Mouse (Mus musculus) embryonic facial prominence, embryonic 12.5 days (tissue): Measurements from ENCODE around the gene Mars2. TPM values are rescaled to one million over a fixed set of nuclear protein-coding genes. Genes with fewer than 3 reads are reported as not detected.
A peak's percentile ranks its signal among the peaks of the same experiment; 100 is the strongest.

Experiments used
- ATAC-seq: fragments of 200-750 bp; cut with Nextera tagmentation; 2 replicates; pipeline ENCODE4 v1.8.0; 2017; ENCODE audit not compliant: insufficient number of reproducible peaks, insufficient read depth, low FRiP score, low TSS enrichment
- H3K27ac ChIP-seq: fragments of 300-500 bp; sonication (generic); 2 replicates; pipeline ENCODE4 v1.5.1; 2016; ENCODE audit warnings: mild to moderate bottlenecking
- H3K27me3 ChIP-seq: fragments of 300-500 bp; sonication (generic); 2 replicates; pipeline ENCODE4 v1.6.1; 2016; ENCODE audit warnings: mild to moderate bottlenecking, moderate library complexity
- H3K36me3 ChIP-seq: fragments of 300-500 bp; sonication (generic); 2 replicates; pipeline ENCODE4 v1.6.1; 2016; ENCODE audit warnings: mild to moderate bottlenecking
- H3K4me1 ChIP-seq: fragments of 300-500 bp; sonication (generic); 2 replicates; pipeline ENCODE4 v1.6.1; 2016
- H3K4me2 ChIP-seq: fragments of 300-500 bp; sonication (generic); replicated peaks from 2 replicates; pipeline ENCODE4 v1.6.1; 2016; ENCODE audit warnings: mild to moderate bottlenecking, moderate library complexity
- H3K4me3 ChIP-seq: fragments of 300-500 bp; sonication (generic); 2 replicates; pipeline ENCODE4 v1.5.1; 2016; ENCODE audit warnings: mild to moderate bottlenecking
- H3K9ac ChIP-seq: fragments of 300-500 bp; sonication (generic); 2 replicates; pipeline ENCODE4 v1.6.1; 2016; ENCODE audit warnings: mild to moderate bottlenecking, moderate library complexity
- H3K9me3 ChIP-seq: fragments of 300-500 bp; sonication (generic); 2 replicates; pipeline ENCODE4 v1.6.1; 2016; ENCODE audit warnings: mild to moderate bottlenecking, moderate library complexity
- WGBS: fragments of 180-500 bp; shearing (Covaris S2); methylation state at CpG from one replicate; pipeline ENCODE4 v1.1.7; 2016; 5-methylcytosine and 5-hydroxymethylcytosine counted together
- polyA plus RNA-seq: library from polyadenylated mRNA; unstranded; fragments of >200 nt; fragmentation: Nextera tagmentation; extraction: Ambion mirVana; gene quantifications from 2 replicates; pipeline ENCODE4 v1.2.1, GENCODE M21; 2016

The Mars2 gene
- polyA plus RNA-seq: 2.8 and 3.1 TPM in 2 replicates

DNA sequence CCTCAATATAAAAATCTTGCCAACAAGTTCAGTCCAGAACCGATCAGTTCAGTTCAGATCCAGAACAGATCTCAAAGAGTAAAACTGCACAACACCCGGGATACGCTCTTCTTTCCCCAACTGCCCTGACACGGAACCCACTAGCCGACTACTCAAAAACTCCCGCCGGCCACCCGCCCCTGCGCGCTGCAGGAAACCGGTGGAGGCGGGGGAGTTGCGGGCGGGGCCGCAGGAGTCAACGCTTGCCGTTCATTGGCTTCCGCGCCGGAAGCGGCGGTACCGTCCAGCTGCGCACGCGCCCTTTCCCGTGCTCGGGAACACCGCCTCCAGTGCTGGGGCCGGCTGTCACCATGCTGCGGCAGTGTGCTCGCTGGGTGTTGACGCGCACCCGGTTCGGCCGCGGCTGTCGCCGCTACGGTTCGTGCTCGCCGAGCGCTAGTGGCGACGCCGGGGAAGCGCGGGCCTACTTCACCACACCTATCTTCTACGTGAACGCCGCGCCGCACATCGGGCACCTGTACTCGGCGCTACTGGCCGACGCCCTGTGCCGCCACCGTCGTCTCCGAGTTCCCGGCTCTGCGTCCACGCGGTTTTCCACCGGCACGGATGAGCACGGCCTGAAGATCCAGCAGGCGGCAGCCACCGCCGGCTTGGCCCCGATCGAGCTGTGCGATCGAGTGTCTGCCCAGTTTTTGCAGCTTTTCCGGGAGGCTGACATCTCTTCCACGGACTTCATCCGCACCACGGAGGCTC, at the start of gene Mars2:
TSS of gene Mars2 (plus strand) at position 288 of the 753 bp plus-strand sequence.
- peak within 1 kb of the TSS; percentile 80 for H3K4me3 ChIP-seq
- peak within 1 kb of the TSS; percentile 76 for H3K9ac ChIP-seq
- no peak within 1 kb of the TSS for H3K27ac ChIP-seq
- no peaks in the 10 kb centered on the region for H3K36me3 ChIP-seq
- H3K27me3 ChIP-seq: no peaks in the 10 kb centered on the region
- H3K4me2 ChIP-seq: peak within 1 kb of the TSS; percentile 79
- no peaks in the 10 kb centered on the region for H3K9me3 ChIP-seq
- peaks cover 19% of the 10 kb centered on the region for H3K4me1 ChIP-seq
- peak; percentile 98 for ATAC-seq
- WGBS: under 1% methylated on average over 82 of the region's 82 CpGs

DNA sequence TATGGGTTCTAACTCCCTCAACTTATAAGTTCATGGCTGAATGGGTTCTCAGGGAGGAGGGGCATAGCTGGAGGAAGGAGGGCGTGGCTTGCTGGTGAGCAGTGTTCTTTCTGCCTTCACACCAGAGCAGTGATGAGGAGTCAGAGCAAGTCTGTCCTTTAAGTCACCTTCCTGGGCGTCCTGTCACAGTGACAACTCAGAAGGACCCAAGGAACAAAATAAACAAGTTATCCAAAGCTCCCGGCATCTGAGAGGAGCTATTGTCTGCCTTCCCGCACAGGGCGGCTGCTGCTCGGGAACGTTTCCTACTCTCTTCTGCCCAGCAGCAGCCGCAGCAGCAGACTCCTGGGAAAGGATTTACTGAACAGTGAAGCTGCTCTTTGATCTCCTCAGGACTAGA, 45.0 kb upstream of the Mars2 start:
- Histone ChIP-seq H3K4me3 (peak overlapping the region; percentile 22), H3K9ac (0 out of 2 replicates have a peak overlapping the region, but pooled peaks have one; percentile 10), H3K27ac (peak overlapping the region; percentile 30; the same call in 1 of the 2 replicates), H3K4me2 (peak overlapping the region; percentile 38), H3K9me3 (no peaks in the 10 kb centered on the region), H3K4me1 (peaks cover 18% of the 10 kb centered on the region; the same call in 1 of the 2 replicates), H3K36me3 (peaks cover 5% of the 10 kb centered on the region; the same call in 1 of the 2 replicates), H3K27me3 (no peaks in the 10 kb centered on the region)
- WGBS: 16% methylated on average over 8 of the region's 8 CpGs
- ATAC-seq: no peak

GRCm38 (mm10) chr1:55192824-55193223, 44.2 kb upstream of the Mars2 start:
- Histone ChIP-seq H3K36me3 (peaks cover 5% of the 10 kb centered on the region; the same call in 1 of the 2 replicates), H3K27ac (peak overlapping the region; percentile 78), H3K27me3 (no peaks in the 10 kb centered on the region), H3K4me2 (no peak overlapping the region), H3K4me3 (no peak overlapping the region), H3K9ac (no peak overlapping the region), H3K9me3 (no peaks in the 10 kb centered on the region), H3K4me1 (peaks cover 18% of the 10 kb centered on the region; the same call in 1 of the 2 replicates)
- 45% methylated on average over 3 of the region's 3 CpGs for WGBS
- no peak for ATAC-seq

DNA sequence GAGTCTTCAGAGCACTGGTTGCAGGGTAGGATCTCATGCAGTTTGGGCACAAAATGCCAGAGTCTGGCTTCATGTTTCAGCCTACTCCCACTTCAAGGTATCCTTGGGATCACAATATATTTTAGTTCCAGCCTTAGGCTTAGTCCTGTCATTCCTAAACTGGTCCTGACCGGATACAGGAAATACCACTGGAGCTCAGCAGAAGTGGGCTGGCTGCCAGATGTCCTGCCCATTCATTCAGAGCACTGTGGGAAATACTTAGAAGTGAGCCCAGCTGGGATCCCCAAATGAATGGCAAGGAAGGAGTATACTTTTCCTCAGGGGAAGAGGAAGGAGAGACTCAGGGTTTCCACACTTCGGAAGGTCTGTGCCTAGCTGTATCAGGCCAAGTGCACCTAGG, 43.7 kb upstream of the Mars2 start:
- peaks cover 18% of the 10 kb centered on the region; the same call in 1 of the 2 replicates for H3K4me1 ChIP-seq
- H3K27me3 ChIP-seq: no peaks in the 10 kb centered on the region
- no peaks in the 10 kb centered on the region for H3K9me3 ChIP-seq
- 17% methylated on average over 2 of the region's 2 CpGs for WGBS
- H3K4me3 ChIP-seq: no peak overlapping the region
- H3K4me2 ChIP-seq: no peak overlapping the region
- H3K27ac ChIP-seq: peak overlapping the region; percentile 78
- ATAC-seq: peak; percentile 72; the same call in 1 of the 2 replicates
- no peak overlapping the region for H3K9ac ChIP-seq
- peaks cover 5% of the 10 kb centered on the region; the same call in 1 of the 2 replicates for H3K36me3 ChIP-seq

- no peak overlapping the region for H3K4me2 ChIP-seq
- H3K4me1 ChIP-seq: peaks cover 22% of the 10 kb centered on the region; the same call in 1 of the 2 replicates
Observed at GRCm38 (mm10) chr1:55194064-55194915, 42.7 kb upstream of the Mars2 start.

GRCm38 (mm10) chr1:55195021-55195420, 42.0 kb upstream of the Mars2 start:
- peaks cover 22% of the 10 kb centered on the region; the same call in 1 of the 2 replicates for H3K4me1 ChIP-seq
- no peak overlapping the region for H3K9ac ChIP-seq
- 61% methylated on average over 4 of the region's 4 CpGs for WGBS
- ATAC-seq: no peak
- H3K9me3 ChIP-seq: no peaks in the 10 kb centered on the region
- no peak overlapping the region for H3K4me2 ChIP-seq
- H3K36me3 ChIP-seq: peaks cover 5% of the 10 kb centered on the region; the same call in 1 of the 2 replicates
- no peak overlapping the region for H3K27ac ChIP-seq
- no peaks in the 10 kb centered on the region for H3K27me3 ChIP-seq
- H3K4me3 ChIP-seq: no peak overlapping the region

More at GRCm38 (mm10) chr1:55194064-55194915, 42.7 kb upstream of the Mars2 start:
- Histone ChIP-seq H3K4me3 (no peak overlapping the region), H3K27me3 (no peaks in the 10 kb centered on the region), H3K27ac (no peak overlapping the region), H3K9me3 (no peaks in the 10 kb centered on the region), H3K9ac (no peak overlapping the region), H3K36me3 (peaks cover 5% of the 10 kb centered on the region; the same call in 1 of the 2 replicates)
- 40% methylated on average over 19 of the region's 19 CpGs for WGBS
- no peak for ATAC-seq

GRCm38 (mm10) chr1:55196327-55197003, 40.5 kb upstream of the Mars2 start:
- H3K36me3 ChIP-seq: peaks cover 3% of the 10 kb centered on the region; the same call in 1 of the 2 replicates
- H3K27me3 ChIP-seq: no peaks in the 10 kb centered on the region
- 54% methylated on average over 6 of the region's 6 CpGs for WGBS
- H3K4me1 ChIP-seq: peaks cover 22% of the 10 kb centered on the region
- no peak for ATAC-seq
- no peak overlapping the region for H3K9ac ChIP-seq
- H3K4me2 ChIP-seq: no peak overlapping the region
- no peak overlapping the region for H3K4me3 ChIP-seq
- H3K27ac ChIP-seq: no peak overlapping the region
- no peaks in the 10 kb centered on the region for H3K9me3 ChIP-seq

- Histone ChIP-seq H3K4me1 (peaks cover 19% of the 10 kb centered on the region), H3K9ac (no peak overlapping the region), H3K9me3 (no peaks in the 10 kb centered on the region), H3K4me3 (no peak overlapping the region), H3K36me3 (peaks cover 8% of the 10 kb centered on the region), H3K4me2 (no peak overlapping the region), H3K27ac (no peak overlapping the region), H3K27me3 (no peaks in the 10 kb centered on the region)
- 43% methylated on average over 3 of the region's 3 CpGs for WGBS
- no peak for ATAC-seq
Observed at GRCm38 (mm10) chr1:55198719-55199118, 38.3 kb upstream of the Mars2 start.

DNA sequence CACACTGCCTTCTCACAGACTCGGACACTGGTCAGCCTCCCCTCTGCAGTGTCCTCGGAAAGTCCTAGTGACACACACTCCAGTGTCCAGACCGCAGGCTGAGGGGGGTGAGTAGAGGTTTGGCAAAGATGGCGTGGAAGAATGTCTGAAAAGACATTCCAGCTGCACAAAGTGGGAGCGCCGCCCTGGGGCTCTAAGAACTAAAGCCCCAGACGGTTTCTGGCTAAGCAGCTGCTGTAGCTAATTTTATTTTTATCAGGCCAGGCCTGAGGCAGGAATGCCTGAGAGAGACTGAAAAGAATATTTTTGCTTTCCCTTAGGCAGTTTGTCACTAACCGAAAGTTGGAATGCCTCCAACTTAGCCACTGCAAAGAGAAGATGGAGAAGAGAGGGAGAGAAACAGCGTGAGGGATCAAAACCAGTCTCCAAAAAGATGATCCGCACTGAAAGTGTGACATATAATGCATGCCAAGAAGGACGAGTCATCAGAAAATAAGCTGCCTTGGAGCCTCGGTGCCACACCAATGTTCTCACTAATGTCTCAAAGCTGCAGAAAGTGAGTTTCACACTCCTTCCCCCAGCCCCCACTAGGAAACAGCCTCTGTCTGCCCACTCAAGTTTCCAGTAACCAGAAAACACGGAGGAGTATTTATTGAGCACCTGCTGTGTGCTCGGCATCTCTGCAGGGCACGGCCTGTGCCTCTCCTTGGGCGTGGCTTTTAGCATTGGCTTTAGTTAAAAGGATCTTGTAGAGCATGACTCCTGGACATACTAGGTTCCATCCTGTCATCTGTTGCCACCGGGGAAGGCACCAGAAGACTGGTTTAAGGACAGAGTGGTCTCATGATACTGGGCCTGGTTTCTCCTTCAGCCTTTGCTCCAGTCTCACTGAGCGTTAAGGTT, 34.9 kb upstream of the Mars2 start:
- Histone ChIP-seq H3K9ac (no peak overlapping the region), H3K4me1 (peaks cover 14% of the 10 kb centered on the region; the same call in 1 of the 2 replicates), H3K36me3 (peaks cover 9% of the 10 kb centered on the region), H3K4me2 (no peak overlapping the region), H3K4me3 (no peak overlapping the region), H3K9me3 (no peaks in the 10 kb centered on the region), H3K27me3 (no peaks in the 10 kb centered on the region), H3K27ac (peak overlapping the region; percentile 63; the same call in 1 of the 2 replicates)
- 59% methylated on average over 18 of the region's 18 CpGs for WGBS
- ATAC-seq: no peak

DNA sequence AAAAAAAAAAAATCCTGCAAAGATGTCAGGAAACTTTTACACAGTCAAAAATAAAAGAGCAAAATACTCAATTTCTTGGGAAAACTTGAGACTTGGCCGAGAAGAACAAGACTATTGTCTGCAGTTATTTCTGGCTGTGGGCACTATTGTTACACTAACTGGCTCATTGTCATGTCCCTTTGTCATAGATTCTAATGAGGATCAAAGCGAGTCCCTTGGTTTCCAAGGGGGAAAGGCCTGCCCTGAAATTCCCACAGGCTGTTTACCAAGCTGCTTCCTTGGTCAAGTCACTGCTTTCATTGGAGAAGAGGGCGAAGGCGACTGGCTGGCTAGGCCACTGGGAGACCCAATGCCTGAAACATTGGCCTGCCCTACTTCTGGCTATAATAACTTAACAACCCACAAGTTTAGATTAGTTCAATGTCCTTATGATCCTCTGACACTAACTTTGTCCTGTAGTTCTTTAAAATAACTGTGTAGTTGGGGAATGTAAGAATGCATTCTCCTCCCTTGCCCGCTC, 31.1 kb upstream of the Mars2 start:
- Histone ChIP-seq H3K36me3 (peaks cover 9% of the 10 kb centered on the region), H3K9me3 (no peaks in the 10 kb centered on the region), H3K4me3 (no peak overlapping the region), H3K9ac (no peak overlapping the region), H3K27me3 (no peaks in the 10 kb centered on the region), H3K4me1 (peaks cover 19% of the 10 kb centered on the region), H3K27ac (no peak overlapping the region), H3K4me2 (no peak overlapping the region)
- no peak for ATAC-seq
- WGBS: 50% methylated on average over 5 of the region's 5 CpGs
